Comparison of ENCODE assay signal across 46 mouse cellular contexts in the genomic region with DNA sequence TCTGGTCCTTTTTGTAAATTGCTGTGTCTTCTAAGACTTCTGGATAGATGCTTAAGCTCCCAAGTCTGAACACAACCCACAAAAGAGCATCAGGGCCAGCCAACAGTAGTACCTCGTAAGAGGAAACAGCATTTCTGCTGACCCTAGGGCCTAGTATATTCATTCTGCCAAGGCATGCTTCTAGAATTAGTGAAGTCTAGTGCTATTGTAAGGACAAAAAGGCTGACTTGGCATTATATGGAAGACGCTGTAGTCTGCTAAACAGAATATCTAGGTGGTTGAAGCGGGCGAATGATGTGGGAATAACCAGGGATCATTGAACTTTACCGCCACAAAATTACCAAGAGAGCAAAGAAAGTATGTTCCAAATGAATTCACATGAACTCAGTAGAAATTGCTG. TPM values are rescaled to one million over a fixed set of nuclear protein-coding genes. Genes with fewer than 3 reads are reported as not detected.
"Had no signal": no experiment of that assay in that cellular context is flagged by ENCODE, and none has a peak within 500 bp of the region (broad histone marks: within the 10 kb centered on the region; RNA-seq: fewer than 3 reads in every experiment).

No protein-coding gene starts in this region.

- H3K4me2 ChIP-seq: limb, embryonic 12.5 days; limb, embryonic 13.5 days; limb, embryonic 15.5 days; liver, embryonic 11.5 days; liver, embryonic 12.5 days; liver, embryonic 13.5 days; liver, embryonic 15.5 days; lung, embryonic 14.5 days; lung, embryonic 15.5 days; midbrain, embryonic 12.5 days; midbrain, embryonic 13.5 days; midbrain, embryonic 15.5 days; neural tube, embryonic 12.5 days; neural tube, embryonic 13.5 days had no signal

- H3K4me1 ChIP-seq: limb, embryonic 10.5 days; limb, embryonic 12.5 days; limb, embryonic 13.5 days; limb, embryonic 15.5 days; liver, embryonic 12.5 days; liver, embryonic 13.5 days; liver, embryonic 15.5 days; lung, embryonic 15.5 days; megakaryocyte, embryonic 14.5 days; midbrain, embryonic 12.5 days; midbrain, embryonic 13.5 days; midbrain, embryonic 15.5 days; neural tube, embryonic 12.5 days; neural tube, embryonic 13.5 days had no signal

- H3K9me3 ChIP-seq: limb, embryonic 10.5 days; limb, embryonic 12.5 days; limb, embryonic 13.5 days; limb, embryonic 15.5 days; liver, embryonic 12.5 days; liver, embryonic 13.5 days; liver, embryonic 15.5 days; lung, embryonic 15.5 days; megakaryocyte, embryonic 14.5 days; midbrain, embryonic 12.5 days; midbrain, embryonic 13.5 days; midbrain, embryonic 15.5 days; neural tube, embryonic 12.5 days; neural tube, embryonic 13.5 days had no signal

- DNase-seq: left cerebral cortex, postnatal 4 days; liver; liver, embryonic 13.5 days; liver, postnatal 0 days; lung, adult 18-20 months; lung, adult 2 months; lung, embryonic 14.5 days; lung, postnatal 10 days; lung, postnatal 14 days; lung, postnatal 36 days; lung, postnatal 4 days; midbrain, embryonic 14.5 days had no signal

- H3K27me3 ChIP-seq: limb, embryonic 12.5 days; limb, embryonic 13.5 days; limb, embryonic 15.5 days; liver, embryonic 12.5 days; liver, embryonic 13.5 days; liver, embryonic 15.5 days; lung, embryonic 15.5 days; megakaryocyte, embryonic 14.5 days; midbrain, embryonic 12.5 days; midbrain, embryonic 13.5 days; midbrain, embryonic 15.5 days; neural tube, embryonic 12.5 days; neural tube, embryonic 13.5 days had no signal

- ATAC-seq: liver, embryonic 12.5 days; liver, postnatal 0 days; lung, postnatal 0 days; midbrain, embryonic 13.5 days; midbrain, embryonic 15.5 days; midbrain, embryonic 16.5 days had no signal

- H3K9ac ChIP-seq: limb, embryonic 12.5 days; limb, embryonic 13.5 days; limb, embryonic 15.5 days; liver, embryonic 12.5 days; liver, embryonic 13.5 days; liver, embryonic 14.5 days; liver, embryonic 15.5 days; liver, postnatal 0 days; lung, embryonic 14.5 days; lung, embryonic 15.5 days; midbrain, embryonic 12.5 days; midbrain, embryonic 13.5 days; midbrain, embryonic 15.5 days; neural tube, embryonic 12.5 days; neural tube, embryonic 13.5 days had no signal

- H3K4me3 ChIP-seq: limb, embryonic 10.5 days; limb, embryonic 12.5 days; limb, embryonic 13.5 days; limb, embryonic 15.5 days; liver, embryonic 12.5 days; liver, embryonic 13.5 days; liver, embryonic 15.5 days; lung, embryonic 15.5 days; megakaryocyte, embryonic 14.5 days; midbrain, embryonic 12.5 days; midbrain, embryonic 13.5 days; midbrain, embryonic 15.5 days; myocyte; neural tube, embryonic 12.5 days; neural tube, embryonic 13.5 days had no signal

- H3K36me3 ChIP-seq: liver, embryonic 15.5 days had no signal

- H3K27ac ChIP-seq: limb, embryonic 10.5 days; limb, embryonic 12.5 days; limb, embryonic 13.5 days; limb, embryonic 15.5 days; liver, embryonic 12.5 days; liver, embryonic 13.5 days; liver, embryonic 14.5 days; liver, embryonic 15.5 days; lung, embryonic 15.5 days; macrophage; midbrain, embryonic 12.5 days; midbrain, embryonic 13.5 days; midbrain, embryonic 15.5 days; neural tube, embryonic 12.5 days; neural tube, embryonic 13.5 days had no signal

RNA-seq across cellular contexts. Expression of a gene that starts 33.3 kb away (rescaled TPM):
- total RNA-seq: left cerebral cortex, adult 8-10 months; left cerebral cortex, postnatal 10 days; left cerebral cortex, postnatal 25 days; left cerebral cortex, postnatal 36 days; left cerebral cortex, postnatal 4 days; megakaryocyte progenitor cell, adult 5-6 weeks; megakaryocyte, adult 5-6 weeks; megakaryocyte-erythroid progenitor cell, adult 5-6 weeks; midbrain, postnatal 0 days; monocyte, adult 5-6 weeks had no signal
- polyA plus RNA-seq: limb, embryonic 10.5 days; limb, embryonic 11.5 days; limb, embryonic 12.5 days; limb, embryonic 14.5 days; limb, embryonic 15.5 days; liver, adult 2 months; liver, embryonic 11.5 days; liver, embryonic 12.5 days; liver, embryonic 13.5 days; liver, embryonic 14.5 days; liver, embryonic 15.5 days; liver, embryonic 16.5 days; liver, postnatal 0 days; lung, adult 2 months; lung, embryonic 14.5 days; lung, embryonic 15.5 days; lung, embryonic 16.5 days; lung, postnatal 0 days; macrophage; midbrain, embryonic 12.5 days; midbrain, embryonic 14.5 days; midbrain, embryonic 16.5 days; midbrain, postnatal 0 days; myocyte; neural tube, embryonic 11.5 days; neural tube, embryonic 12.5 days; neural tube, embryonic 13.5 days had no signal

RNA-seq across cellular contexts. Expression of a gene that starts 55.0 kb away (rescaled TPM):
- total RNA-seq: megakaryocyte progenitor cell, adult 5-6 weeks; megakaryocyte, adult 5-6 weeks; megakaryocyte-erythroid progenitor cell, adult 5-6 weeks; monocyte, adult 5-6 weeks had no signal
- polyA plus RNA-seq: liver, adult 2 months had no signal
